23 mouse cellular contexts compared by ENCODE assay signal in genomic region chr3:152178816-152179215, GRCm38 (mm10). TPM values are rescaled to one million over a fixed set of nuclear protein-coding genes. Genes with fewer than 3 reads are reported as not detected.
"Had no signal": no experiment of that assay in that cellular context is flagged by ENCODE, and none has a peak within 500 bp of the region (broad histone marks: within the 10 kb centered on the region; RNA-seq: fewer than 3 reads in every experiment).

No protein-coding gene starts in this region.

- DNase-seq: forebrain, postnatal 0 days; gastrocnemius, postnatal 14 days; gastrocnemius, postnatal 36 days; heart, adult 18-20 months; heart, postnatal 10 days; heart, postnatal 36 days; kidney, adult 18-20 months; kidney, adult 8-10 months; kidney, postnatal 10 days; kidney, postnatal 25 days; kidney, postnatal 4 days had no signal

- H3K9ac ChIP-seq: forebrain, postnatal 0 days; heart, embryonic 12.5 days; hindbrain, embryonic 13.5 days; hindbrain, embryonic 15.5 days; limb, embryonic 13.5 days; limb, embryonic 15.5 days; liver, embryonic 12.5 days; liver, embryonic 14.5 days had no signal

- H3K27me3 ChIP-seq: heart, embryonic 12.5 days; hindbrain, embryonic 13.5 days; hindbrain, embryonic 15.5 days; limb, embryonic 13.5 days; limb, embryonic 15.5 days; liver, embryonic 12.5 days had no signal

- H3K4me3 ChIP-seq: heart, embryonic 10.5 days; heart, embryonic 12.5 days; hindbrain, embryonic 13.5 days; hindbrain, embryonic 15.5 days; layer of hippocampus, adult 2 months; left cerebral cortex, adult 2 months; limb, embryonic 13.5 days; limb, embryonic 15.5 days; liver, embryonic 12.5 days had no signal

- H3K9me3 ChIP-seq: heart, embryonic 10.5 days; heart, embryonic 12.5 days; hindbrain, embryonic 13.5 days; hindbrain, embryonic 15.5 days; limb, embryonic 15.5 days; liver, embryonic 12.5 days had no signal

- H3K27ac ChIP-seq: heart, embryonic 10.5 days; hindbrain, embryonic 13.5 days; hindbrain, embryonic 15.5 days; hindbrain, postnatal 0 days; layer of hippocampus, adult 2 months; left cerebral cortex, adult 2 months; limb, embryonic 15.5 days; liver, embryonic 12.5 days; liver, embryonic 14.5 days had no signal

- ATAC-seq: forebrain, postnatal 0 days; hindbrain, postnatal 0 days; liver, embryonic 12.5 days had no signal

- H3K4me1 ChIP-seq: hindbrain, embryonic 13.5 days; hindbrain, embryonic 15.5 days had no signal

- H3K4me2 ChIP-seq: heart, embryonic 12.5 days; hindbrain, embryonic 13.5 days; hindbrain, embryonic 15.5 days; limb, embryonic 13.5 days; limb, embryonic 15.5 days; liver, embryonic 12.5 days had no signal

RNA-seq across cellular contexts. Expression of gene Gipc2, which starts 12.8 kb away (rescaled TPM):
- total RNA-seq: hematopoietic stem cell, adult 5-6 weeks had no signal
